Mouse (Mus musculus): ENCODE data around the gene Mboat2.

DNA sequence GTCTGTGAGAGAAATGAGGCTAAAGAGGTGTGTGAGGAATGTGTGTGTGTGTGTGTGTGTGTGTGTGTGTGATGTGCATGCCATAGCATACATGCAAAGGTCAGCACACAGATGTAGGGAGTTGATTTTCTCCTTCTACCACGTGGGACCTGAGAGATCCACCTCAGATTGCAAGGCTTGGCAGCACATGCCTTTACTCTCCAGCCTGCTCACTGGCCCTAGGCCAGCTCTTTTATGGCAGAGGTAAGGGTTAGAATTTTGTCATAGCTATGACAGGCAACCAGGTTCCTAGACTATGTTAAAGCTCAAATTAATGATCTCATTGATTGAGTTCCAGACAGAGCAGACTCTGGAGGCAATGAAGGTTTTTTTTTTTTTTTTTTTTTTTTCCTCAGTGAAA lies 33.1 kb downstream of the Mboat2 start:
- no peak for TF ChIP-seq POLR2A (IDR thresholded peaks at IDR 0.05; ENCODE audit: low read depth, low read length)
- TF ChIP-seq CTCF (IDR thresholded peaks at IDR 0.05; ENCODE audit: borderline replicate concordance, insufficient read depth, low read length), result no peak
